Mouse (Mus musculus) erythroblast, embryonic 14.5 days (primary cell): Measurements from ENCODE around the gene Dock7.

Source experiments
- GATA1 ChIP-seq: IDR thresholded peaks from 2 replicates; pipeline ENCODE4 v1.6.1; 2012; ENCODE audit warnings: low read length, inconsistent platforms, mixed read lengths
- TAL1 ChIP-seq: IDR thresholded peaks from 3 replicates; pipeline ENCODE4 v1.6.1; 2012; ENCODE audit warnings: low read length, inconsistent platforms, mixed read lengths

GRCm38 (mm10) chr4:99006319-99006718, 114.4 kb downstream of the Dock7 start:
- no peak for TF ChIP-seq GATA1
- no peak for TF ChIP-seq TAL1
